Mouse (Mus musculus) G1E (cell line): Measurements from ENCODE around the gene Cdhr5.

Experiments used
- CTCF ChIP-seq: IDR thresholded peaks from 2 replicates; pipeline ENCODE4 v1.5.1; 2012; ENCODE audit warnings: low read depth, low read length, inconsistent platforms, mixed read lengths
- GATA1 ChIP-seq: IDR thresholded peaks from 2 replicates; pipeline ENCODE4 v1.6.1; 2012; ENCODE audit warnings: borderline replicate concordance, low read length, inconsistent platforms, mixed read lengths
- GATA2 ChIP-seq: IDR thresholded peaks from 2 replicates; pipeline ENCODE4 v1.6.1; 2012; ENCODE audit warnings: low read depth, low read length, inconsistent platforms, borderline replicate concordance
- POLR2AphosphoS5 ChIP-seq: IDR thresholded peaks from 2 replicates; pipeline ENCODE4 v1.6.1; 2012; ENCODE audit warnings: low read depth, low read length, inconsistent platforms; ENCODE audit not compliant: insufficient replicate concordance
- TAL1 ChIP-seq: conservative IDR thresholded peaks from 2 replicates; pipeline ENCODE4 v1.6.1; 2012; ENCODE audit warnings: low read depth, low read length, inconsistent platforms, mixed read lengths

DNA sequence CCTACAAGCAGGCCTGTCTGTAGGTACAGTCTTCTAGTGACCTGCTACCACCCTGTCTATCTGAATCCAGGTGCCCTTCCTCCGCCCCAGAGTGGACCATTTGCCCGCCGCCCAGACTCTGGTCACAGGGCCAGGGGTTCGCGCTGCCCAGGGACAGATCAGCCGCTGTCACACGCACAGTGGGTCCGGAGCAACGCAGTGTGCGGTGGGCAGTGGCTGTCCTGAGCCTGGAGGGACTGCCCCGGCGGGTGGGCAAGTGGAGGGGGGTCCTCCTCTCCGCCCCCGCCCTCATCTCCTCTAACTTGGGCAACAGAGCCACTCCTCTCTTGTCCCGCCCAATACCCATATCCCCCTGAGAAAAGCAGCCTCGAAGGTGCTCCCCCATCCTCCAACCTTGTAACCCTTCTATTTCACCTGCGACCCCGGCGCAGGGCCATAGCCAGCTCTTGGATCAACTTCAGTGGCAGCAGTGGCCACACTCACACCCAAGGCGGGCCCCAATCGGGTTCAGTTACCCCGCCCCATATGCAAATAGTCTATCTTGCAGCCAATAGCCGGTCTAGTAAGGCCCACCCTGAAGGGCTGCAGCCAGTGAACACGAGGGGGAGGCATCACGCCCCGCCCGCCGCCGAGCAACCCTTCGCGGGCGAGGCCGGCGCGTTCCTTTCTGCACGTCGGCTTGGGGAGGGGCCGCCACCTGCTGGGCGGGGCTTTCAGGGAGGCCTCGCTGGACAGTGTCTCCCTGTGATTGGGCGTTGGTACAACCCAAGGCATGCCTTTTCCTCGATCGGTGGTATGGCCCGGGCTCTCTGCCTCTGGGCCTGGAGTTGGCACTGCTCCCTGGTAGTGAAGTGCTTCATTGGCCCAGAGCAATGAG is 55.1 kb downstream of the Cdhr5 start:
- no peak for TF ChIP-seq CTCF
- TF ChIP-seq GATA1, result no peak
- no peak for TF ChIP-seq POLR2AphosphoS5
- TF ChIP-seq TAL1, result no peak
- TF ChIP-seq GATA2, result no peak
